8 mouse cellular contexts compared by ENCODE assay signal in genomic region chr13:4776855-4777254, GRCm38 (mm10).
DNase-seq lines count a peak whose midpoint lies in the region; ATAC-seq and TF ChIP-seq lines count a peak whose summit lies in the region.

No protein-coding gene starts in this region.

- no peak overlapping the region for H3K9ac ChIP-seq in heart, embryonic 12.5 days

- no peak for TF ChIP-seq POLR2A in spleen, adult 2 months (IDR thresholded peaks at IDR 0.05; ENCODE audit: low read depth, low read length)
- no peak for TF ChIP-seq POLR2A in lung, adult 2 months (IDR thresholded peaks at IDR 0.05; ENCODE audit: borderline replicate concordance, extremely low read depth, low read depth, low read length)

- H3K9me3 ChIP-seq in heart, embryonic 12.5 days (replicated peaks): no peaks in the 10 kb centered on the region

- no peak overlapping the region for H3K27ac ChIP-seq in heart, embryonic 12.5 days (ENCODE audit: poor library complexity, severe bottlenecking)
- no peak overlapping the region for H3K27ac ChIP-seq in spleen, adult 2 months (ENCODE audit: insufficient read depth, low read length)

- H3K4me1 ChIP-seq in heart, embryonic 12.5 days (replicated peaks): no peaks in the 10 kb centered on the region
- H3K4me1 ChIP-seq in spleen, adult 2 months (ENCODE audit: control insufficient read depth, insufficient read depth, insufficient read length): no peaks in the 10 kb centered on the region
- H3K4me1 ChIP-seq in lung, adult 2 months (ENCODE audit: control insufficient read depth, insufficient read depth, low read length): peaks cover 3% of the 10 kb centered on the region; the same call in 1 of the 2 replicates

- no peak overlapping the region for H3K4me3 ChIP-seq in heart, embryonic 12.5 days
- H3K4me3 ChIP-seq in spleen, adult 2 months (ENCODE audit: extremely low read depth, insufficient read depth, insufficient read length): no peak overlapping the region
- H3K4me3 ChIP-seq in lung, adult 2 months (replicated peaks; ENCODE audit: extremely low read depth, low read depth, low read length): no peak overlapping the region

- DNase-seq in heart, adult 18-20 months: peak; percentile 66 to 84
- DNase-seq in spleen, adult 2 months (ENCODE audit: low read depth in 1 of 2, low spot score in 2 of 2): no peak
- no peak for DNase-seq in spleen, adult 18-20 months
- peak; percentile 26 for DNase-seq in hindlimb bud, embryonic 11.5 days (ENCODE audit: extremely low spot score, low read depth, low spot score)
- DNase-seq in lung, adult 2 months: peak; percentile 36
- DNase-seq in T-cell, adult 2 months (ENCODE audit: low spot score): no peak

- 39% methylated on average over 4 of the region's 4 CpGs for WGBS in heart, embryonic 12.5 days
- WGBS in spleen, adult 2 months: 31% methylated on average over 4 of the region's 4 CpGs
- 25% methylated on average over 4 of the region's 4 CpGs for WGBS in lung, adult 2 months

- 0 out of 2 replicates have a peak, but pooled peaks have one; percentile 1 for TF ChIP-seq CTCF in spleen, adult 2 months (IDR thresholded peaks at IDR 0.05; ENCODE audit: extremely low read depth, insufficient read depth, insufficient read length, insufficient replicate concordance)
- TF ChIP-seq CTCF in lung, adult 2 months (IDR thresholded peaks at IDR 0.05; ENCODE audit: insufficient read depth, low read length): peak; percentile 32; the same call in 1 of the 2 replicates

- ATAC-seq in heart, embryonic 12.5 days (ENCODE audit: insufficient number of reproducible peaks, low FRiP score): no peak
- ATAC-seq in common myeloid progenitor, adult 5-6 weeks (replicated peaks; ENCODE audit: low read depth, poor library complexity, severe bottlenecking): peak; percentile 93

- no peak overlapping the region for H3K4me2 ChIP-seq in heart, embryonic 12.5 days

- no peaks in the 10 kb centered on the region for H3K36me3 ChIP-seq in heart, embryonic 12.5 days
- H3K36me3 ChIP-seq in spleen, adult 2 months (ENCODE audit: control insufficient read depth, insufficient read depth, low read length): no peaks in the 10 kb centered on the region

- H3K27me3 ChIP-seq in heart, embryonic 12.5 days (replicated peaks): no peaks in the 10 kb centered on the region
- no peaks in the 10 kb centered on the region for H3K27me3 ChIP-seq in spleen, adult 2 months (ENCODE audit: control insufficient read depth, insufficient read depth, low read length)

Comparison
In these comparisons a context has a peak if more than half of its experiments do, and no peak if none do; other contexts are left out.
1. DNase-seq: peak in heart, adult 18-20 months (2 of 2), hindlimb bud, embryonic 11.5 days (single experiment) and lung, adult 2 months (single experiment); none in spleen, adult 2 months (0 of 2), spleen, adult 18-20 months (0 of 2) and T-cell, adult 2 months (single experiment).